Mouse (Mus musculus) small intestine, adult 2 months (tissue): ENCODE data around the gene Maml3.

Experiments
- CTCF ChIP-seq: fragments of 200-500 bp; IDR thresholded peaks from 2 replicates; pipeline ENCODE4 v1.5.1; 2012; ENCODE audit warnings: low read depth, mild to moderate bottlenecking, control low read depth, inconsistent platforms, low read length, moderate library complexity, mixed read lengths; ENCODE audit not compliant: insufficient replicate concordance, insufficient read length; ENCODE audit errors: extremely low read depth
- POLR2A ChIP-seq: fragments of 200-500 bp; IDR thresholded peaks from 2 replicates; pipeline ENCODE4 v1.6.1; 2012; ENCODE audit warnings: low read depth, mild to moderate bottlenecking, control low read depth, inconsistent platforms, low read length, moderate library complexity

DNA sequence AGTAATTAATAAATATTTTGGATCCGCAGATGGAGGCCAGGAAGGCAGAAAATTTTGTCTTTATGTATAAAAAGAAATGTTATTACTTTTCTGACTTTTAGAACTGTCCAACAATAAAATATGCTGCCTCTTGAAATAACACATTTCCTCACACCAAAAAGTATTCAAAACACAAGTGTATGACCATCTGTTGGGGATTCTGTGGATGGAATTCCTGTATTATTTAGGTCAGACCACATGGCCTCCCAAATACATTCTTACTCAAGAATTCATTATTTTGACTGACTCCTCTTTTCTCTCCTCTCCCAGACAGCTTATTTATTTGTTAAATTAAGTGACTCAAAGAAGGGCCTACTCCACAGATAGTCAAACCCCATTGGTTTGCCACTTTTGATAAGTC is 89.3 kb downstream of the Maml3 start:
- TF ChIP-seq POLR2A (no peak), CTCF (no peak)
